Mouse (Mus musculus) heart, embryonic 11.5 days (tissue): ENCODE results near the gene Lrp2. TPM values are rescaled to one million over a fixed set of nuclear protein-coding genes. Genes with fewer than 3 reads are reported as not detected.

Experiments used
- ATAC-seq: fragments of 200-750 bp; cut with Nextera tagmentation; replicated peaks from 2 replicates; pipeline ENCODE4 v1.8.0; 2017; ENCODE audit warnings: moderate library complexity; ENCODE audit not compliant: insufficient number of reproducible peaks, low FRiP score, low TSS enrichment
- H3K27ac ChIP-seq: fragments of 300-500 bp; sonication (generic); 2 replicates; pipeline ENCODE4 v1.5.1; 2014; ENCODE audit warnings: mild to moderate bottlenecking, low read depth, low read length
- H3K27me3 ChIP-seq: fragments of 300-500 bp; sonication (generic); 2 replicates; pipeline ENCODE4 v1.6.1; 2014; ENCODE audit warnings: mild to moderate bottlenecking, low read length, mixed read lengths; ENCODE audit not compliant: control insufficient read depth, insufficient read depth
- H3K36me3 ChIP-seq: fragments of 300-500 bp; sonication (generic); 2 replicates; pipeline ENCODE4 v1.6.1; 2014; ENCODE audit warnings: mild to moderate bottlenecking, low read length, moderate library complexity, mixed read lengths; ENCODE audit not compliant: control insufficient read depth, insufficient read depth
- H3K4me1 ChIP-seq: fragments of 300-500 bp; sonication (generic); 2 replicates; pipeline ENCODE4 v1.6.1; 2014; ENCODE audit warnings: low read length; ENCODE audit not compliant: control insufficient read depth, insufficient read depth
- H3K4me2 ChIP-seq: fragments of 300-500 bp; sonication (generic); 2 replicates; pipeline ENCODE4 v1.6.1; 2014; ENCODE audit warnings: mild to moderate bottlenecking, moderate library complexity
- H3K4me3 ChIP-seq: fragments of 300-500 bp; sonication (generic); 2 replicates; pipeline ENCODE4 v1.5.1; 2014; ENCODE audit warnings: low read depth, low read length
- H3K9ac ChIP-seq: fragments of 300-500 bp; sonication (generic); 2 replicates; pipeline ENCODE4 v1.6.1; 2014; ENCODE audit warnings: mild to moderate bottlenecking, low read depth, low read length, moderate library complexity
- H3K9me3 ChIP-seq: fragments of 300-500 bp; sonication (generic); replicated peaks from 2 replicates; pipeline ENCODE4 v1.6.1; 2016; ENCODE audit warnings: low read length; ENCODE audit not compliant: control insufficient read depth
- WGBS: fragments of 180-500 bp; shearing (Covaris S2); extraction: QIAGEN DNeasy Blood & Tissue Kit; methylation state at CpG from one replicate; pipeline ENCODE4 v1.1.7; 2014; ENCODE audit not compliant: insufficient replicate concordance; 5-methylcytosine and 5-hydroxymethylcytosine counted together
- polyA plus RNA-seq: library from polyadenylated mRNA; unstranded; fragments of >200 nt; fragmentation: Nextera tagmentation; extraction: Ambion mirVana; gene quantifications from 2 replicates; pipeline ENCODE4 v1.2.1, GENCODE M21; 2014

The Lrp2 gene
- polyA plus RNA-seq, 1 experiment from 2014 or later: 1.0 TPM

GRCm38 (mm10) chr2:69612716-69613115, 26.9 kb upstream of the Lrp2 start:
- Histone ChIP-seq H3K4me2 (no peak overlapping the region), H3K9me3 (no peaks in the 10 kb centered on the region), H3K27me3 (no peaks in the 10 kb centered on the region), H3K27ac (no peak overlapping the region), H3K9ac (no peak overlapping the region), H3K36me3 (no peaks in the 10 kb centered on the region), H3K4me3 (no peak overlapping the region), H3K4me1 (peaks cover 4% of the 10 kb centered on the region; the same call in 1 of the 2 replicates)
- WGBS: 47% methylated on average over 9 of the region's 9 CpGs
- no peak for ATAC-seq

- Histone ChIP-seq H3K9ac (no peak overlapping the region), H3K9me3 (no peaks in the 10 kb centered on the region), H3K27me3 (no peaks in the 10 kb centered on the region), H3K27ac (no peak overlapping the region), H3K4me3 (no peak overlapping the region), H3K4me1 (peaks cover 4% of the 10 kb centered on the region; the same call in 1 of the 2 replicates), H3K4me2 (peak overlapping the region; percentile 7; the same call in 1 of the 2 replicates), H3K36me3 (no peaks in the 10 kb centered on the region)
- 7% methylated on average over 10 of the region's 10 CpGs for WGBS
- ATAC-seq: no peak
Measured at GRCm38 (mm10) chr2:69612237-69612636, 26.4 kb upstream of the Lrp2 start.

- no peak overlapping the region for H3K9ac ChIP-seq
- ATAC-seq: no peak
- H3K36me3 ChIP-seq: no peaks in the 10 kb centered on the region
- H3K27ac ChIP-seq: no peak overlapping the region
- no peak overlapping the region for H3K4me2 ChIP-seq
- no peaks in the 10 kb centered on the region for H3K4me1 ChIP-seq
- no peaks in the 10 kb centered on the region for H3K27me3 ChIP-seq
- H3K9me3 ChIP-seq: no peaks in the 10 kb centered on the region
- 77% methylated on average over 3 of the region's 3 CpGs for WGBS
- no peak overlapping the region for H3K4me3 ChIP-seq
Measured at GRCm38 (mm10) chr2:69606621-69607020, 20.8 kb upstream of the Lrp2 start.

GRCm38 (mm10) chr2:69603726-69604393, 18.0 kb upstream of the Lrp2 start:
- H3K27ac ChIP-seq: no peak overlapping the region
- 76% methylated on average over 7 of the region's 7 CpGs for WGBS

GRCm38 (mm10) chr2:69593168-69593567, 7.3 kb upstream of the Lrp2 start:
- no peak overlapping the region for H3K4me2 ChIP-seq
- WGBS: 92% methylated on average over 2 of the region's 2 CpGs
- H3K36me3 ChIP-seq: no peaks in the 10 kb centered on the region
- H3K9me3 ChIP-seq: no peaks in the 10 kb centered on the region
- no peak overlapping the region for H3K9ac ChIP-seq
- H3K4me3 ChIP-seq: no peak overlapping the region
- no peak for ATAC-seq
- no peaks in the 10 kb centered on the region; the same call in 1 of the 2 replicates for H3K27me3 ChIP-seq
- no peaks in the 10 kb centered on the region for H3K4me1 ChIP-seq
- H3K27ac ChIP-seq: no peak overlapping the region

More at GRCm38 (mm10) chr2:69603726-69604393, 18.0 kb upstream of the Lrp2 start:
- H3K4me3 ChIP-seq: no peak overlapping the region
- H3K4me1 ChIP-seq: no peaks in the 10 kb centered on the region
- no peaks in the 10 kb centered on the region for H3K27me3 ChIP-seq
- H3K9me3 ChIP-seq: no peaks in the 10 kb centered on the region
- no peak overlapping the region for H3K4me2 ChIP-seq
- ATAC-seq: no peak
- H3K36me3 ChIP-seq: no peaks in the 10 kb centered on the region
- H3K9ac ChIP-seq: no peak overlapping the region

GRCm38 (mm10) chr2:69592536-69592935, 6.7 kb upstream of the Lrp2 start:
- 48% methylated on average over 1 of the region's 1 CpGs for WGBS
- no peak for ATAC-seq
- H3K36me3 ChIP-seq: no peaks in the 10 kb centered on the region

GRCm38 (mm10) chr2:69591966-69592505, 6.2 kb upstream of the Lrp2 start:
- Histone ChIP-seq H3K9me3 (no peaks in the 10 kb centered on the region), H3K27ac (no peak overlapping the region), H3K9ac (no peak overlapping the region), H3K36me3 (no peaks in the 10 kb centered on the region), H3K27me3 (peaks cover 11% of the 10 kb centered on the region; the same call in 1 of the 2 replicates), H3K4me1 (0 out of 2 replicates have a peak, but pooled peaks cover 5% of the 10 kb centered on the region), H3K4me2 (no peak overlapping the region), H3K4me3 (no peak overlapping the region)
- 47% methylated on average over 7 of the region's 7 CpGs for WGBS
- no peak for ATAC-seq

More at GRCm38 (mm10) chr2:69592536-69592935, 6.7 kb upstream of the Lrp2 start:
- Histone ChIP-seq H3K4me2 (no peak overlapping the region), H3K9ac (no peak overlapping the region), H3K9me3 (no peaks in the 10 kb centered on the region), H3K27me3 (peaks cover 6% of the 10 kb centered on the region; the same call in 1 of the 2 replicates), H3K27ac (no peak overlapping the region), H3K4me3 (no peak overlapping the region), H3K4me1 (0 out of 2 replicates have a peak, but pooled peaks cover 5% of the 10 kb centered on the region)

- Histone ChIP-seq H3K4me2 (no peak overlapping the region), H3K9me3 (no peaks in the 10 kb centered on the region), H3K27me3 (peaks cover 17% of the 10 kb centered on the region), H3K27ac (no peak overlapping the region), H3K4me1 (0 out of 2 replicates have a peak, but pooled peaks cover 5% of the 10 kb centered on the region), H3K9ac (no peak overlapping the region), H3K4me3 (no peak overlapping the region), H3K36me3 (no peaks in the 10 kb centered on the region)
- ATAC-seq: no peak
- 73% methylated on average over 1 of the region's 1 CpGs for WGBS
Measured at GRCm38 (mm10) chr2:69590548-69590947, 4.7 kb upstream of the Lrp2 start.
